Mouse (Mus musculus): Measurements from ENCODE around the gene Myo16.

- TF ChIP-seq CTCF (IDR thresholded peaks at IDR 0.05; ENCODE audit: low read depth) (no peak), EP300 (IDR thresholded peaks at IDR 0.05; ENCODE audit: low read depth) (no peak)
Observed at GRCm38 (mm10) chr8:10224305-10224971, 70.7 kb downstream of the Myo16 start.
